Mouse (Mus musculus): ENCODE data around the gene Tnfaip8l1. TPM values are rescaled to one million over a fixed set of nuclear protein-coding genes. Genes with fewer than 3 reads are reported as not detected.
A peak's percentile ranks its signal among the peaks of the same experiment; 100 is the strongest.

Gene Tnfaip8l1
- total and polyA plus RNA-seq, 2 experiments from 2014 or later: 3.4 to 5.6 TPM

GRCm38 (mm10) chr17:56194357-56194756 lies 32.1 kb downstream of the Tnfaip8l1 start:
- Histone ChIP-seq H3K27me3 (ENCODE audit: control insufficient read depth, insufficient read depth, low read length) (no peaks in the 10 kb centered on the region), H3K4me2 (ENCODE audit: low read depth, low read length) (no peak overlapping the region), H3K9me3 (replicated peaks; ENCODE audit: control insufficient read depth, low read length) (no peaks in the 10 kb centered on the region), H3K4me1 (ENCODE audit: control insufficient read depth, insufficient read depth) (no peaks in the 10 kb centered on the region), H3K36me3 (replicated peaks; ENCODE audit: control insufficient read depth, insufficient read depth, low read length) (peaks cover 95% of the 10 kb centered on the region), H3K4me3 (ENCODE audit: low read depth, low read length) (no peak overlapping the region), H3K9ac (replicated peaks; ENCODE audit: low read depth, low read length) (no peak overlapping the region), H3K27ac (ENCODE audit: low read depth) (no peak overlapping the region)
- ATAC-seq (ENCODE audit: insufficient read depth, low read depth) (no peak), DNase-seq (ENCODE audit: low spot score) (no peak)
- TF ChIP-seq CTCF (IDR thresholded peaks at IDR 0.05; ENCODE audit: low read depth) (no peak), EP300 (IDR thresholded peaks at IDR 0.05; ENCODE audit: low read depth) (no peak)
- WGBS: 90% methylated on average over 12 of the region's 12 CpGs

- no peak overlapping the region for H3K4me3 ChIP-seq (ENCODE audit: low read depth, low read length)
- H3K36me3 ChIP-seq (replicated peaks; ENCODE audit: control insufficient read depth, insufficient read depth, low read length): peaks cover 91% of the 10 kb centered on the region
- DNase-seq (ENCODE audit: low spot score) (no peak), ATAC-seq (ENCODE audit: insufficient read depth, low read depth) (no peak)
- H3K27me3 ChIP-seq (ENCODE audit: control insufficient read depth, insufficient read depth, low read length): no peaks in the 10 kb centered on the region
- H3K4me2 ChIP-seq (ENCODE audit: low read depth, low read length): no peak overlapping the region
- H3K4me1 ChIP-seq (ENCODE audit: control insufficient read depth, insufficient read depth): no peaks in the 10 kb centered on the region
- no peaks in the 10 kb centered on the region for H3K9me3 ChIP-seq (replicated peaks; ENCODE audit: control insufficient read depth, low read length)
- 87% methylated on average over 13 of the region's 13 CpGs for WGBS
- H3K27ac ChIP-seq (ENCODE audit: low read depth): no peak overlapping the region
- H3K9ac ChIP-seq (replicated peaks; ENCODE audit: low read depth, low read length): no peak overlapping the region
- no peak for TF ChIP-seq EP300 (IDR thresholded peaks at IDR 0.05; ENCODE audit: low read depth)
- TF ChIP-seq CTCF (IDR thresholded peaks at IDR 0.05; ENCODE audit: low read depth): no peak
Observed at GRCm38 (mm10) chr17:56194765-56195164, 32.5 kb downstream of the Tnfaip8l1 start.

GRCm38 (mm10) chr17:56196860-56197259 lies 34.6 kb downstream of the Tnfaip8l1 start:
- Histone ChIP-seq H3K9me3 (replicated peaks; ENCODE audit: control insufficient read depth, low read length) (no peaks in the 10 kb centered on the region), H3K27ac (ENCODE audit: low read depth) (no peak overlapping the region), H3K9ac (replicated peaks; ENCODE audit: low read depth, low read length) (no peak overlapping the region), H3K4me2 (ENCODE audit: low read depth, low read length) (no peak overlapping the region), H3K36me3 (replicated peaks; ENCODE audit: control insufficient read depth, insufficient read depth, low read length) (peaks cover 84% of the 10 kb centered on the region), H3K4me3 (ENCODE audit: low read depth, low read length) (no peak overlapping the region), H3K4me1 (ENCODE audit: control insufficient read depth, insufficient read depth) (no peaks in the 10 kb centered on the region), H3K27me3 (ENCODE audit: control insufficient read depth, insufficient read depth, low read length) (no peaks in the 10 kb centered on the region)
- TF ChIP-seq CTCF (IDR thresholded peaks at IDR 0.05; ENCODE audit: low read depth) (peak; percentile 44), EP300 (IDR thresholded peaks at IDR 0.05; ENCODE audit: low read depth) (no peak)
- 70% methylated on average over 2 of the region's 2 CpGs for WGBS
- DNase-seq (ENCODE audit: low spot score) (no peak), ATAC-seq (ENCODE audit: insufficient read depth, low read depth) (no peak)

- Histone ChIP-seq H3K4me1 (ENCODE audit: control insufficient read depth, insufficient read depth) (no peaks in the 10 kb centered on the region), H3K27me3 (ENCODE audit: control insufficient read depth, insufficient read depth, low read length) (no peaks in the 10 kb centered on the region), H3K9me3 (replicated peaks; ENCODE audit: control insufficient read depth, low read length) (no peaks in the 10 kb centered on the region), H3K27ac (ENCODE audit: low read depth) (no peak overlapping the region), H3K9ac (replicated peaks; ENCODE audit: low read depth, low read length) (no peak overlapping the region), H3K36me3 (replicated peaks; ENCODE audit: control insufficient read depth, insufficient read depth, low read length) (peaks cover 87% of the 10 kb centered on the region), H3K4me3 (ENCODE audit: low read depth, low read length) (no peak overlapping the region), H3K4me2 (ENCODE audit: low read depth, low read length) (no peak overlapping the region)
- TF ChIP-seq EP300 (IDR thresholded peaks at IDR 0.05; ENCODE audit: low read depth) (no peak), CTCF (IDR thresholded peaks at IDR 0.05; ENCODE audit: low read depth) (peak; percentile 22; the same call in 1 of the 2 replicates)
- WGBS: 83% methylated on average over 9 of the region's 9 CpGs
- ATAC-seq (ENCODE audit: insufficient read depth, low read depth) (no peak), DNase-seq (ENCODE audit: low spot score) (no peak)
Observed at GRCm38 (mm10) chr17:56200586-56200985, 38.3 kb downstream of the Tnfaip8l1 start.

GRCm38 (mm10) chr17:56201642-56202041 lies 39.4 kb downstream of the Tnfaip8l1 start:
- Histone ChIP-seq H3K9me3 (replicated peaks; ENCODE audit: control insufficient read depth, low read length) (no peaks in the 10 kb centered on the region), H3K27me3 (ENCODE audit: control insufficient read depth, insufficient read depth, low read length) (no peaks in the 10 kb centered on the region), H3K4me2 (ENCODE audit: low read depth, low read length) (no peak overlapping the region), H3K36me3 (replicated peaks; ENCODE audit: control insufficient read depth, insufficient read depth, low read length) (peaks cover 87% of the 10 kb centered on the region), H3K4me3 (ENCODE audit: low read depth, low read length) (no peak overlapping the region), H3K27ac (ENCODE audit: low read depth) (no peak overlapping the region), H3K4me1 (ENCODE audit: control insufficient read depth, insufficient read depth) (no peaks in the 10 kb centered on the region), H3K9ac (replicated peaks; ENCODE audit: low read depth, low read length) (no peak overlapping the region)
- TF ChIP-seq EP300 (IDR thresholded peaks at IDR 0.05; ENCODE audit: low read depth) (no peak), CTCF (IDR thresholded peaks at IDR 0.05; ENCODE audit: low read depth) (0 out of 2 replicates have a peak, but pooled peaks have one; percentile 3)
- DNase-seq (ENCODE audit: low spot score) (no peak), ATAC-seq (ENCODE audit: insufficient read depth, low read depth) (no peak)
- WGBS: 68% methylated on average over 3 of the region's 3 CpGs

GRCm38 (mm10) chr17:56202476-56202875 lies 40.2 kb downstream of the Tnfaip8l1 start:
- Histone ChIP-seq H3K9me3 (replicated peaks; ENCODE audit: control insufficient read depth, low read length) (no peaks in the 10 kb centered on the region), H3K27me3 (ENCODE audit: control insufficient read depth, insufficient read depth, low read length) (no peaks in the 10 kb centered on the region), H3K27ac (ENCODE audit: low read depth) (no peak overlapping the region), H3K36me3 (replicated peaks; ENCODE audit: control insufficient read depth, insufficient read depth, low read length) (peaks cover 87% of the 10 kb centered on the region), H3K9ac (replicated peaks; ENCODE audit: low read depth, low read length) (no peak overlapping the region), H3K4me1 (ENCODE audit: control insufficient read depth, insufficient read depth) (no peaks in the 10 kb centered on the region), H3K4me3 (ENCODE audit: low read depth, low read length) (no peak overlapping the region), H3K4me2 (ENCODE audit: low read depth, low read length) (no peak overlapping the region)
- TF ChIP-seq CTCF (IDR thresholded peaks at IDR 0.05; ENCODE audit: low read depth): no peak
- TF ChIP-seq EP300 (IDR thresholded peaks at IDR 0.05; ENCODE audit: low read depth): no peak
- WGBS: 91% methylated on average over 8 of the region's 8 CpGs
- DNase-seq (ENCODE audit: low spot score) (no peak), ATAC-seq (ENCODE audit: insufficient read depth, low read depth) (no peak)

All from heart, postnatal 0 days (tissue).